8 mouse cellular contexts compared by ENCODE assay signal in the genomic region with DNA sequence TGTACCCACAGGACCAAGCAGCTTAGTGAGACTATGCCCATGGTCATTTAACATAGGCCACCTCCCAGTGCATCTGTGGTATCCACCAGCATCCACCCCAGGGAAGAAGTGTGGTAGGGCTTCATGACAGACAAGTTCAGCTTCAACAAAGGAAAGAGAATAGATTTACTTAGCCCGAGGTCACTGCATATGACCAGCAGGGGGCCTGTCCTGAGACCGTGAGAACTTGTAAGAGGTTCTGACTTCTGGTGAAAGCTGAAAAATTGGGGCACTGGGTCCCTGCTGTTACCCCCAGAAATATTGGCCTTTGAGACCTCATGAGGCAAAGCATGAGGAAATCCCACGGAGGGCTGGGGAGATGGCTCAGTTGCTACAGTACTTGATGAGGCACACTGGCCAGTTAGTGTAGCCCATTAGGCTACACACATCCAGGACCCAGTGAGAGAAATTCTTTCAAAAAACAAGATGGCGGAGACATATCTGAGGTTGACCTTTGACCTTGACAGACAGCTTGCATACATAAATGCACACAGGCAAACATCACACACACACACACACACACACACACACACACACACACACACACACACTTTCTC. TPM values are rescaled to one million over a fixed set of nuclear protein-coding genes. Genes with fewer than 3 reads are reported as not detected.
A peak's percentile ranks its signal among the peaks of the same experiment; 100 is the strongest.
DNase-seq lines count a peak whose midpoint lies in the region; ATAC-seq and TF ChIP-seq lines count a peak whose summit lies in the region.

No protein-coding gene starts in this region.

- no peak overlapping the region for H3K9ac ChIP-seq in liver, embryonic 14.5 days (replicated peaks)

- H3K4me3 ChIP-seq in liver, embryonic 14.5 days (ENCODE audit: insufficient read depth in 1 of 2, low read depth in 2 of 2, low read length in 2 of 2), result no peak overlapping the region

- no peak for ATAC-seq in liver, embryonic 14.5 days (ENCODE audit: insufficient read depth)
- ATAC-seq in activated CD4-positive, CD25-positive, alpha-beta regulatory T cell, adult 4 months, result no peak

- no peaks in the 10 kb centered on the region for H3K36me3 ChIP-seq in liver, embryonic 14.5 days (replicated peaks; ENCODE audit: control insufficient read depth, insufficient read depth, low read depth)

- no peaks in the 10 kb centered on the region for H3K27me3 ChIP-seq in liver, embryonic 14.5 days (ENCODE audit: control insufficient read depth, insufficient read depth, low read length)

- H3K4me2 ChIP-seq in liver, embryonic 14.5 days (ENCODE audit: low read depth), result no peak overlapping the region

- 0 out of 2 replicates have a peak, but pooled peaks have one; percentile 29 for TF ChIP-seq CTCF in liver, embryonic 14.5 days (IDR thresholded peaks at IDR 0.05; ENCODE audit: low read depth)

- DNase-seq in layer of hippocampus, adult 11-12 months (ENCODE audit: low spot score), result peak; percentile 18
- DNase-seq in layer of hippocampus, postnatal 10 days (ENCODE audit: low spot score in 2 of 2), result no peak
- DNase-seq in R1 (ENCODE audit: low read depth, low spot score), result peak; percentile 60
- peak; percentile 37 for DNase-seq in gastrocnemius, postnatal 10 days
- no peak for DNase-seq in liver, embryonic 14.5 days (ENCODE audit: low read depth in 3 of 3, low spot score in 3 of 3)
- DNase-seq in cerebellum, postnatal 4 days (ENCODE audit: low spot score in 2 of 2), result no peak
- DNase-seq in layer of hippocampus, adult 18-20 months (ENCODE audit: low spot score in 2 of 2), result no peak

- no peak overlapping the region for H3K27ac ChIP-seq in liver, embryonic 14.5 days

- 48% methylated on average over 4 of the region's 4 CpGs for WGBS in liver, embryonic 14.5 days (ENCODE audit: insufficient replicate concordance)

- H3K4me1 ChIP-seq in liver, embryonic 14.5 days (replicated peaks; ENCODE audit: control insufficient read depth in 2 of 2, insufficient read depth in 2 of 2, low read length in 1 of 2), result no peaks in the 10 kb centered on the region

- H3K9me3 ChIP-seq in liver, embryonic 14.5 days (ENCODE audit: control insufficient read depth, low read length), result no peaks in the 10 kb centered on the region

- TF ChIP-seq EP300 in liver, embryonic 14.5 days (IDR thresholded peaks at IDR 0.05; ENCODE audit: low read depth), result no peak

RNA-seq across cellular contexts. Expression of gene Iyd, which starts 34.0 kb away (rescaled TPM):
- 1 to 10 TPM; 4.8 to 6.2 TPM for total RNA-seq in layer of hippocampus, postnatal 10 days (2021)
- total RNA-seq in gastrocnemius, postnatal 10 days (2021), result under 1 TPM in 1 of 2 experiments, not detected in 1; 0.63 TPM
- 2.5 and 3.8 TPM in 2 replicates for polyA plus RNA-seq in liver, embryonic 14.5 days (2012; rRNA removed)
- 9.8 and 12.4 TPM in 2 replicates for polyA plus RNA-seq in liver, embryonic 14.5 days (2014; fragmentation: Nextera tagmentation; extraction: Ambion mirVana)
- not detected for polyA plus RNA-seq in activated CD4-positive, CD25-positive, alpha-beta regulatory T cell, adult 4 months (2017; shearing (Covaris generic))
- total RNA-seq in layer of hippocampus, adult 18-20 months (2021), result 1 to 10 TPM; 3.5 to 5.4 TPM

Comparison
In these comparisons a context has a peak if more than half of its experiments do, and no peak if none do; other contexts are left out.
1. DNase-seq: peak in layer of hippocampus, adult 11-12 months (single experiment), R1 (single experiment) and gastrocnemius, postnatal 10 days (single experiment); none in layer of hippocampus, postnatal 10 days (0 of 2), liver, embryonic 14.5 days (0 of 3), cerebellum, postnatal 4 days (0 of 2) and layer of hippocampus, adult 18-20 months (0 of 2).